Mouse (Mus musculus) intestine, embryonic 15.5 days (tissue): Measurements from ENCODE around the gene Srsf10. TPM values are rescaled to one million over a fixed set of nuclear protein-coding genes. Genes with fewer than 3 reads are reported as not detected.

Experiments
- ATAC-seq: fragments of 200-750 bp; cut with Nextera tagmentation; 2 replicates; pipeline ENCODE4 v1.8.0; 2017; ENCODE audit warnings: moderate TSS enrichment, moderate library complexity
- H3K27ac ChIP-seq: fragments of 300-500 bp; sonication (generic); 2 replicates; pipeline ENCODE4 v1.5.1; 2015; ENCODE audit warnings: mild to moderate bottlenecking, inconsistent platforms
- H3K27me3 ChIP-seq: fragments of 300-500 bp; sonication (generic); replicated peaks from 2 replicates; pipeline ENCODE4 v1.6.1; 2015; ENCODE audit warnings: inconsistent platforms
- H3K36me3 ChIP-seq: fragments of 300-500 bp; sonication (generic); 2 replicates; pipeline ENCODE4 v1.6.1; 2015; ENCODE audit warnings: inconsistent platforms
- H3K4me1 ChIP-seq: fragments of 300-500 bp; sonication (generic); replicated peaks from 2 replicates; pipeline ENCODE4 v1.6.1; 2015; ENCODE audit warnings: inconsistent platforms
- H3K4me2 ChIP-seq: fragments of 300-500 bp; sonication (generic); replicated peaks from 2 replicates; pipeline ENCODE4 v1.6.1; 2015; ENCODE audit warnings: mild to moderate bottlenecking, inconsistent platforms
- H3K4me3 ChIP-seq: fragments of 300-500 bp; sonication (generic); replicated peaks from 2 replicates; pipeline ENCODE4 v1.5.1; 2015; ENCODE audit warnings: inconsistent platforms
- H3K9ac ChIP-seq: fragments of 300-500 bp; sonication (generic); 2 replicates; pipeline ENCODE4 v1.6.1; 2015; ENCODE audit warnings: inconsistent platforms
- H3K9me3 ChIP-seq: fragments of 300-500 bp; sonication (generic); 2 replicates; pipeline ENCODE4 v1.6.1; 2016; ENCODE audit warnings: inconsistent platforms
- WGBS: fragments of 180-500 bp; shearing (Covaris S2); methylation state at CpG from one replicate; pipeline ENCODE4 v1.1.7; 2015; 5-methylcytosine and 5-hydroxymethylcytosine counted together
- polyA plus RNA-seq: library from polyadenylated mRNA; unstranded; fragments of >200 nt; fragmentation: Nextera tagmentation; extraction: Ambion mirVana; gene quantifications from 2 replicates; pipeline ENCODE4 v1.2.1, GENCODE M21; 2015

Srsf10 gene
- polyA plus RNA-seq, 1 experiment from 2014 or later, result 214 TPM

DNA sequence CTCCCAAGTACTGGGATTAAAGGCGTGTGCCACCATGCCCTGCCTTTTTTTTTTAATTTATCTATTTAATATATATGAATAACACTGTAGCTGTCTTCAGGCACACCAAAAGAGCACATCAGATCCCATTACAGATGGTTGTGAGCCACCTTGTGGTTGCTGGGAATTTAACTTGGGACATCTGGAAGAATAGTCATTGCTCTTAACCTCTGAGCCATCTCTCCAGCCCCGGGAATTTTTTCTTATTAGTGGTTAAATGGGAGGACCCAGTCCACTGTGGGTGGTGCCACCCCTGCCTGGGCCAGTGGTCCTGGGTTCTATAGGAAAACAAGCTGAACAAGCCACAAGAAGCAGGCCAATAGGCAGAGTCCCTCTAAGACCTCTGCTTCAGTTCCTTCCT is 22.2 kb downstream of the Srsf10 start:
- Histone ChIP-seq H3K4me3 (no peak overlapping the region), H3K27me3 (no peaks in the 10 kb centered on the region), H3K27ac (no peak overlapping the region), H3K4me1 (peaks cover 23% of the 10 kb centered on the region), H3K9me3 (no peaks in the 10 kb centered on the region), H3K4me2 (no peak overlapping the region), H3K36me3 (no peaks in the 10 kb centered on the region), H3K9ac (no peak overlapping the region)
- 61% methylated on average over 2 of the region's 2 CpGs for WGBS
- ATAC-seq, result no peak

DNA sequence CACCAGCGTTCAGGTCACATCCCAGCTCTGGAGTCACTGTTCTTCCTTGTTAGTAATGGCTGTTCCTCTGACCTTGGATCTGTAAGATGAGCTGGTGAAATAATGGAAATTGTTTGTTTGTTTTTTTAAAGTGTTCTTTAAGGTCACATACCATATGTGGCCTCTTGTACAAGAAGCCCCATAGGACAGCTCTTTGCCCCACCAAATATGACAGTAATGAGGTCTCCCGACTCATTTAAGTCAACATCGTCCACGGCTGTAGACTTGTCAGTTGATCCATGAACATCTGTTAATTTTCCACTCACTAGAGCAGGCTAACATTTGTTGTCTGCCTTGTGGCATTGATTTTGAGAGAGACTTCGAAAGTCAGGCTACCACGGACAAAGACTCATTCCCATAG is 23.5 kb downstream of the Srsf10 start:
- H3K9me3 ChIP-seq, result no peaks in the 10 kb centered on the region
- H3K27ac ChIP-seq, result no peak overlapping the region
- no peak for ATAC-seq
- WGBS, result 70% methylated on average over 6 of the region's 6 CpGs
- no peak overlapping the region for H3K4me3 ChIP-seq
- no peaks in the 10 kb centered on the region for H3K36me3 ChIP-seq
- no peak overlapping the region for H3K9ac ChIP-seq
- no peaks in the 10 kb centered on the region for H3K27me3 ChIP-seq
- no peak overlapping the region for H3K4me2 ChIP-seq
- H3K4me1 ChIP-seq, result peaks cover 25% of the 10 kb centered on the region

DNA sequence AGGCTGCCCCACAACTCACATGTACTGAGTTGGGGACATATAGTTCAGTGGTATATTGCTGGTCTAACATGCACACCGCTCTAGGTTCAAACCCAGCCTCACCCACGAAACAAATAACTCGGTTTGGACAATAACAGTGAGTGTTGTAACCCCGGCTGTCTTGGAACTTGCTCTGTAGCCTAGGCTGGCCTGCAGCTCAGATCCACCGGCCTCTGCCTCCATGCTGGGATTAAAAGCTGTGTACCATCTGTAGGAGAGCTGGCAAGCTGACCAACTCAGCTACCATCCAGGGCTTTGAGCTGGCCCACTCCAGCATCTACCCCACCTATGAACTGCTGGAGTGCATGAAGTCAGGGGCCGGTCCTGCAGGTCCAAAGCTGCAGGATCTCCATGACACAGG is 24.5 kb downstream of the Srsf10 start:
- WGBS, result 92% methylated on average over 6 of the region's 6 CpGs
- Histone ChIP-seq H3K4me3 (no peak overlapping the region), H3K9me3 (no peaks in the 10 kb centered on the region), H3K4me2 (no peak overlapping the region), H3K27ac (no peak overlapping the region), H3K9ac (no peak overlapping the region), H3K27me3 (no peaks in the 10 kb centered on the region), H3K36me3 (no peaks in the 10 kb centered on the region), H3K4me1 (peaks cover 18% of the 10 kb centered on the region)
- ATAC-seq, result no peak

DNA sequence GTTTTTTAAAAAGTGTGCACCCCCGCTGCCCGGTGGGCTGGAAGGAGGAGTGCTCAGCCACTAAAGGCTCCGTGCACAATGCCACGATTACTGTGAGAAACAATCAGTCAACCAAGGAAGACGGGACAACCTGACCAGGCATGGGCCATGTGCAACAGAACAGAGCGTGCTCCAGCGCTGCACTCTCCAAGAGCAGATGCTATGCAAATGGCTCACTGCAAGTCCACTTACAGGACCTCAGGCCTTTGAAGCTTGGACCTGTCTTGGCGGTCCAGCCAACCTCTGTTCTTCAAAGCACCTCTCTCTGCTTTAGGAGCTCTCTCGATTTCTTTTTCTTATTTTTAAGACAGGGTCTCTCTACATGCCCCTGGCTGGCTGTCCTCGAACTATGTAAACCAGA is 25.0 kb downstream of the Srsf10 start:
- H3K4me1 ChIP-seq, result peaks cover 15% of the 10 kb centered on the region
- ATAC-seq, result no peak
- no peaks in the 10 kb centered on the region for H3K9me3 ChIP-seq
- no peak overlapping the region for H3K27ac ChIP-seq
- no peaks in the 10 kb centered on the region for H3K27me3 ChIP-seq
- WGBS, result 88% methylated on average over 10 of the region's 10 CpGs
- H3K36me3 ChIP-seq, result no peaks in the 10 kb centered on the region
- H3K9ac ChIP-seq, result no peak overlapping the region
- H3K4me3 ChIP-seq, result no peak overlapping the region
- H3K4me2 ChIP-seq, result no peak overlapping the region

DNA sequence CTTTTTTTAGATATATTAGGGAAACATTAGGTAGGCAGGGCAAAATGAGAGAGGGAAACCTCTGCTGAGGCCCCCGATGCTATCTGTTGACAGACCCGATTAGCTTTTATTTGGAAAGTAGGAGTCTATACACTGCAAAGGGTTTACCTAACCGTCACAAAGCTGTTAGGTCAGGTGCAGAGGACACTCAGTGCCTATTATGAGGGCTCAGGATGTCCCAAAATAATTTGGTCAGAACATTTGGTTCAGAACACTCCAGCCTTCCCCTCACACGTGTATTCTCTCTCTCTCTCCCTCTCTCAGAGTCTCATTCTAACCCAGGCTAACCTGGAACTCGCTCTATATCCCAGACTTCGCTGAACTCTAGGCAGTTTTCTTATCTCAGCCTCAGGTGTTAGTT is 26.5 kb downstream of the Srsf10 start:
- no peaks in the 10 kb centered on the region for H3K9me3 ChIP-seq
- no peak overlapping the region for H3K27ac ChIP-seq
- no peak overlapping the region for H3K4me2 ChIP-seq
- no peak overlapping the region for H3K9ac ChIP-seq
- H3K4me3 ChIP-seq, result no peak overlapping the region
- ATAC-seq, result no peak
- no peaks in the 10 kb centered on the region for H3K27me3 ChIP-seq
- 71% methylated on average over 6 of the region's 6 CpGs for WGBS
- peaks cover 3% of the 10 kb centered on the region for H3K4me1 ChIP-seq
- no peaks in the 10 kb centered on the region for H3K36me3 ChIP-seq

DNA sequence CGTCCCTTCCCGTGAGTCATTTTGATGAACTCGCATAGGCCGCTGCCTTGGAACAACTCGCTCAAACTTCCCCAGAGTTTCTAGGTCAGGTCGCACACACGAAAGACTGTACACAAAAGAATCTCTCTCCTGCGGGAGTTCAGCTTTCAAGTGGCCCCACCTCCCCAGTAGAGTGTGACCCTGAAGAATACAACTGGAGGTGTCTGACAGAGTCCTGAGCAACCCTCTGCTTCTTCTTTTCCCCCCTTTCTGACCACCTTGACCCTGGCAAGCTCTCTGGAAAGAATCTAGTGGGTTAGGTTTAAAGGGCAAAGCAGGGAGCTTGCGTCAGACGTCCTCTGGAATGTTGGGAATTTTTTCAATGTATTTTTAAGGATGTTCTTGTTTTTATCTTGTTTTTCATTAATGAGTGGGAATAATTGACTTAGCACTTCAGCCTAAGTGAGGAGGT is 27.9 kb downstream of the Srsf10 start:
- no peak for ATAC-seq
- no peak overlapping the region for H3K9ac ChIP-seq
- H3K4me1 ChIP-seq, result 0 out of 2 replicates have a peak, but pooled peaks cover 2% of the 10 kb centered on the region
- no peak overlapping the region for H3K27ac ChIP-seq
- WGBS, result 36% methylated on average over 10 of the region's 10 CpGs
- H3K4me3 ChIP-seq, result no peak overlapping the region
- H3K27me3 ChIP-seq, result no peaks in the 10 kb centered on the region
- H3K36me3 ChIP-seq, result no peaks in the 10 kb centered on the region
- H3K4me2 ChIP-seq, result no peak overlapping the region
- no peaks in the 10 kb centered on the region for H3K9me3 ChIP-seq

DNA sequence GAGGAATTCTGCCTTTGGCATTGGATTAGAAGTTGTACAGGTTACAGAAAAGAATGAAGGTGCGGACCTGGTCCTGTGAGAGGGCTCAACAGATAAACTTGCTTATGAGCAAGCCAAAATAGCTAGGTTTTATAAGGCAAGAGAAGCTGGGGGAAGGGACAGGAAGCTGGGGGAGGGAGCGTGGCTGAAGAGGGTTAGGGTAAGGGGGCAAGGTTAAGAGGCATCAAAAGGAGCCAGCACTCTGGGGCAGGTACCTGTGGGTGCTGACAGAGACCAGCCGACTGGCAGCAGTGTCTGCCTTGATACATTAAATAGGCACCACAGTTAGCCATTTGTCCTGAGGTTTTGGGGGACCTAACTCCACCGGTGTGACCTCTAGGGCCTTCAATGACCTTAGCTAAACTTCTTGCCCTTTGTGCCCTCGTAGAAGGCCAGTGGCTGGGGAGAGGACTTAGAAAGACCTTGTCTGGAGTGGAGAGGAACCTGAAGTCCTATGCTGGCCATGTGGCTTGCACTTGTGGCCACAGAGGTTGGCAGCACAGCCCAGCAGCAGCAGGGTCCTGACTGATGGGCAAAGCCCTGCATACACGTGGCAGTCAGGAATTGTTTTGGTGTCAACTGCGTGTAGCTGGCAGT is 28.5 kb downstream of the Srsf10 start:
- Histone ChIP-seq H3K36me3 (no peaks in the 10 kb centered on the region), H3K9ac (no peak overlapping the region), H3K27me3 (no peaks in the 10 kb centered on the region), H3K27ac (no peak overlapping the region), H3K9me3 (no peaks in the 10 kb centered on the region), H3K4me3 (no peak overlapping the region), H3K4me2 (no peak overlapping the region), H3K4me1 (0 out of 2 replicates have a peak, but pooled peaks cover 2% of the 10 kb centered on the region)
- 50% methylated on average over 7 of the region's 7 CpGs for WGBS
- no peak for ATAC-seq

DNA sequence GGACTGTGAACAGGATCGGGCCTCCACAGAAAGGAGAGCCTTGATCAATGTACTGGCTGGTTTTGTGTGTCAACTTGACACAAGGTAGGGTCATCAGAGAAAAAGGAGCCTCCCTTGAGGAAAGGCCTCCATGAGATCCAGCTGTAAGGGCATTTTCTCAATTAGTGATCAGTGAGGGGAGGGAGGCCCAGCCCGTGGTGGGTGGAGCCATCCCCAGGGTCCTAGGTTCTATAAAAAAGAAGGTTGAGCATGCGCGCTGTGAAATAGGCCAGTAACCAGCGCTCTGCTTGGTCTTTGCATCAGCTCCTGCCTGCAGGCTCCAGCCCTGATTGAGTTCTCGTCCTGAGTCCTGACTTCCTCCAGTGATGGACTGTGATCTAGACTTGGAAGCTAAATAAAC is 29.0 kb downstream of the Srsf10 start:
- 63% methylated on average over 6 of the region's 6 CpGs for WGBS
- no peak for ATAC-seq

DNA sequence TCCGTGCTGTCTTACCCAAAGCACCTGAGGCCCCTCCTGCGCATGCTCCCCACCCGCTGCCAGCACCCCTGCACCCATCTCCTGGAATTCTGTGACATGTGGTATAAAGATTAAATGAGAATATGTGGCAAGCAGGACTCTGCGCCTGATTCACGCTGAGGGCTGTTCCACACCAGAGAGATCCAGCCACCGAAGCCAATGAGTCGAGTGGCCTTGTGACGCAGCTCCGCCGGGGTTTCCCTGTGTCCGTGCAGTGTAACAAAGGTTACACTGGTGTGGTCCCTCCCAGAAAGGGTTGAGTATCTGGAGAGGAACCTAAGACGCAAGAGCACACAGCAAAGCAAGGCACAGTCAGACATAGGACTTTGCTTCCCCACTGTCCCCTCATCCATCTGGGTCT is 30.1 kb downstream of the Srsf10 start:
- Histone ChIP-seq H3K4me3 (no peak overlapping the region), H3K9me3 (no peaks in the 10 kb centered on the region), H3K27ac (no peak overlapping the region), H3K4me2 (no peak overlapping the region), H3K27me3 (no peaks in the 10 kb centered on the region), H3K36me3 (no peaks in the 10 kb centered on the region), H3K4me1 (0 out of 2 replicates have a peak, but pooled peaks cover 2% of the 10 kb centered on the region), H3K9ac (no peak overlapping the region)
- WGBS, result 89% methylated on average over 12 of the region's 12 CpGs
- no peak for ATAC-seq

More for the DNA sequence above, 29.0 kb downstream of the Srsf10 start:
- Histone ChIP-seq H3K4me2 (no peak overlapping the region), H3K4me3 (no peak overlapping the region), H3K36me3 (no peaks in the 10 kb centered on the region), H3K9me3 (no peaks in the 10 kb centered on the region), H3K9ac (no peak overlapping the region), H3K4me1 (0 out of 2 replicates have a peak, but pooled peaks cover 2% of the 10 kb centered on the region), H3K27me3 (no peaks in the 10 kb centered on the region), H3K27ac (no peak overlapping the region)

DNA sequence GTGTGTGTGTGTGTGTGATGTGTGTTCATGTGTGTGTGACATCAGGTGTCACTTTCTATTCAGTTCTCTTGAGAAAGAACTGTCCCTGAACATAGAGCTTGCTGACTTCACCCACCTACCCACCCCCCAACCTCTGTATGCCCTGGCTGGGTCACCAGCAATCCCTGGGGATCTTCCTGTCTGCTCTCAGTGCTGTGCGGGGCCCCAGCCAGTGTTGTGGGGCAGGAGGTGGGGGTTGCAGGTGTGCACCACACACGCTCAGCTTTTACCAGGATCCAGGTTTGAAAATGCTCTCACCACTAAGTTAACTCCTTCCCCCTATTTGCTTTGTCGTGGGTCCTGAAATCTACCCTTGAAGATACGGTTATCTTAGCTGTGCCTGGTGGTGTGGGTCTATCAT is 30.6 kb downstream of the Srsf10 start:
- H3K4me2 ChIP-seq, result no peak overlapping the region
- no peak overlapping the region for H3K27ac ChIP-seq
- H3K9me3 ChIP-seq, result no peaks in the 10 kb centered on the region
- H3K36me3 ChIP-seq, result no peaks in the 10 kb centered on the region
- no peak overlapping the region for H3K4me3 ChIP-seq
- ATAC-seq, result no peak
- 82% methylated on average over 4 of the region's 4 CpGs for WGBS
- 0 out of 2 replicates have a peak, but pooled peaks cover 2% of the 10 kb centered on the region for H3K4me1 ChIP-seq
- no peaks in the 10 kb centered on the region for H3K27me3 ChIP-seq
- no peak overlapping the region for H3K9ac ChIP-seq

DNA sequence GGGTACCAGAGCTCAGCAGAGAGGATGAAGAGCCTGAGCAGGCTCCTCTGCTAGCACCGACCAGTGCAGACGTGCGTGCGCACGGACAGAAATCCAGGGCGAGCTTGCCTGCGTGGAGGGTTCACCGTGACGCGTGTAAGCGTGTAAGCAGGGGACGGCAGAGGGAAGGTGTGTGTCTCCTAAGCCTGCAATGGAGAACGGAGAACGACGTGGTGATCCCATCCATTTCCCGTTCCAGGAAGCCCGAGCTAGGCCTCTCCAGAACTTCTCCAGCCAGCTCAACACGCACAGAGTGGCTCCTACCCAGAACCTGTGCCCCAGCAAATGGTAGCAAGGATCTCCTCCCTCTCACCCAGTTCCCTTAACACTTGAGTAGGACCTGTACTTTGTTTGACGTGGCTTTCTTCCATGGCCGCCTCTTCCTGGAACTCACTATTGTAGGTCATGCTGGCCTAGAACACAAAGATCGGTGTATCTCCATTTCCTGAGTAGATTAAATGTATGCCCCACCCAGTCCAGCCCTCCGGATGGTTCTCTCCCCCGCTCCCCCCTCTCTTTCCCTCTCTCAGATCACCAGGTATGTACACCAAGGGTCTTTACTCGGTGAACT is 33.0 kb downstream of the Srsf10 start:
- Histone ChIP-seq H3K36me3 (no peaks in the 10 kb centered on the region), H3K27me3 (no peaks in the 10 kb centered on the region), H3K9ac (no peak overlapping the region), H3K4me3 (no peak overlapping the region), H3K9me3 (no peaks in the 10 kb centered on the region), H3K4me1 (no peaks in the 10 kb centered on the region), H3K27ac (no peak overlapping the region), H3K4me2 (no peak overlapping the region)
- no peak for ATAC-seq
- WGBS, result 87% methylated on average over 24 of the region's 24 CpGs

DNA sequence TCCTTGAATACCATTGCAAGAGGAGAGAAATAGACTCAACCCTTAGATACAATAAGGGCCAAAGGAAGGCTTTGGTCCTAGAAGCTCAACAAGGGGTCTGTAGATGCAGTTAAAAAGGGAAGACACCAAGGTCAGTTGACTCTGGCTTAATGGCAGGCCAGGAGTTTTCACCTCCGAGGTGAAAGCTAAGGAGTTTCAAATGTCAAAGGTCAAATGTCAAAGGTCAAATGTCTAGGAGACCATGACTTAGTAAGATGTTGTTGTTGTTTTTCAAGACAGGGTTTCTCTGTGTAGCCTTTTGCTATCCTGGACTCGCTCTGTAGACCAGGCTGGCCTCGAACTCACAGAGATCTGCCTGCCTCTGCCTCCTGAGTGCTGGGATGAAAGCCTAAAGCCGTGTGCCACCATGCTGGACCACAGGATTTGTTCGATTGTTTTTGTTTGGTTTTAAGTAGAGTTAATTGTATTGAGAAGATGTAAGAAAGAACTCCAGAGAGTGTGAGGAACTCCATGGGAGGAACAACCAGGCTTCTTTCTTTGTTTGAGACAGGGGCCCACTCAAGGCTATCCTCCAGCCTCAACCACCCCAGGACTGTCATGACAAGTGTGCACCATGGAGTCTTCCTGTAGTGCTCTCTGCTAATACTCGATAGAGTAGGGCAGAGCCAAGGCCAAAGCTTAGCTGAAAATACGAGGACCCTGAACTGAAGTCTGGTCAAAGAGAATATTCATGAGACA is 33.8 kb downstream of the Srsf10 start:
- no peak for ATAC-seq
- WGBS, result 81% methylated on average over 7 of the region's 7 CpGs
- H3K4me2 ChIP-seq, result no peak overlapping the region
- no peak overlapping the region for H3K27ac ChIP-seq
- H3K36me3 ChIP-seq, result no peaks in the 10 kb centered on the region
- no peaks in the 10 kb centered on the region for H3K27me3 ChIP-seq
- H3K9me3 ChIP-seq, result no peaks in the 10 kb centered on the region
- H3K4me3 ChIP-seq, result no peak overlapping the region
- H3K9ac ChIP-seq, result no peak overlapping the region
- no peaks in the 10 kb centered on the region for H3K4me1 ChIP-seq
